Mouse (Mus musculus): ENCODE results near the gene Zscan12. TPM values are rescaled to one million over a fixed set of nuclear protein-coding genes. Genes with fewer than 3 reads are reported as not detected.

Zscan12 gene
- total RNA-seq (2023), result 5.4 TPM

GRCm38 (mm10) chr13:21362621-21363248, at the start of gene Zscan12:
TSS of gene Zscan12 (plus strand) at chr13:21362820.

DNA sequence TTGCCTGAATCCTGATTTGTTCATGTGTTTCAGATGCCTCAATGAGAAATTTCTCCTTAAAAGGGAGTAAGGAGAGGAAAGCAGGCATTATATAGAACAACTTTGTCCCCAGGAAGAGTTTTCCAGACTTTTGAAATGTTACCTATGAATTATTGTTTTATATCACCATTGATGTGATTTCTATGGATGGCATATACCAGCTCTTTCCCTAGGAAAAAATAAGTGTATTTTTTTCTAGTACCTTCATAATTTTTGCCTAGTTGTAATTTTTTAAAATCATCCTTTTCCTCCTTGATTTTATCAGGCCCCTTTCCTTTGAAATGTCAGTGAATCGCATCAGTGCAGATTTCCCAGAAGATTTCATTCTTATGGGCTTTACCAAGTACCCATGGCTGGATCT, 16.0 kb upstream of the Zscan12 start, which contains the start of gene Olfr1367:
TSS of gene Olfr1367 (plus strand) at position 301 of the 400 bp plus-strand sequence.

GRCm38 (mm10) chr13:21402287-21402846, 39.7 kb downstream of the Zscan12 start, which contains the start of gene Zkscan3:
TSS of gene Zkscan3 (minus strand) at chr13:21402755.

Other genes with a start within 250 kb of the Zscan12 start
- not detected for gene Olfr263, start 233.2 kb upstream of the Zscan12 start, total RNA-seq (2023)
- not detected for gene Olfr1368, start 217.0 kb upstream of the Zscan12 start, total RNA-seq (2023)
- gene Trim27, start 183.4 kb upstream of the Zscan12 start, total RNA-seq (2023), result 77.4 TPM
- not detected for gene Gpx5, start 70.1 kb upstream of the Zscan12 start, total RNA-seq (2023)
- not detected for gene Gpx6, start 50.7 kb upstream of the Zscan12 start, total RNA-seq (2023)
- not detected for gene Olfr1367, start 15.9 kb upstream of the Zscan12 start, total RNA-seq (2023)
- 47.9 TPM for gene Zkscan3, start 39.9 kb downstream of the Zscan12 start, total RNA-seq (2023)
- 0.38 TPM for gene Pgbd1, start 78.2 kb downstream of the Zscan12 start, total RNA-seq (2023)
- gene Zscan26, start 90.9 kb downstream of the Zscan12 start, total RNA-seq (2023), result 48.0 TPM
- not detected for gene Nkapl, start 105.7 kb downstream of the Zscan12 start, total RNA-seq (2023)
- gene Zkscan4, start 116.1 kb downstream of the Zscan12 start, total RNA-seq (2023), result not detected
- gene Gm10065, start 116.6 kb downstream of the Zscan12 start, total RNA-seq (2023), result not detected
- 3.8 TPM for gene AK157302, start 132.4 kb downstream of the Zscan12 start, total RNA-seq (2023)
- 15.9 TPM for gene Gm11273, start 138.6 kb downstream of the Zscan12 start, total RNA-seq (2023)
- gene Zkscan8, start 168.3 kb downstream of the Zscan12 start, total RNA-seq (2023), result 8.9 TPM
- not detected for gene Olfr1366, start 180.0 kb downstream of the Zscan12 start, total RNA-seq (2023)
- not detected for gene Olfr1535, start 197.1 kb downstream of the Zscan12 start, total RNA-seq (2023)
- not detected for gene Olfr1364, start 218.9 kb downstream of the Zscan12 start, total RNA-seq (2023)